Mouse (Mus musculus) leukemia stem cell, adult 10-12 weeks (primary cell): ENCODE data around the gene Tmem222. TPM values are rescaled to one million over a fixed set of nuclear protein-coding genes. Genes with fewer than 3 reads are reported as not detected.

Source experiments
- polyA plus RNA-seq: library from polyadenylated mRNA; stranded (reverse); fragments of >175 nt; gene quantifications from 2 replicates; pipeline ENCODE4 v1.2.3, GENCODE M21; 2012; ENCODE audit warnings: low replicate concordance

Gene Tmem222
- polyA plus RNA-seq, result 12.9 and 30.5 TPM in 2 replicates

GRCm38 (mm10) chr4:133277104-133278026 lies at the start of gene Tmem222:
TSS of gene Tmem222 (minus strand) at chr4:133277792.

GRCm38 (mm10) chr4:133262882-133263281 lies 14.7 kb downstream of the Tmem222 start, which contains the start of gene Sytl1:
TSS of gene Sytl1 (minus strand) at chr4:133263113.

DNA sequence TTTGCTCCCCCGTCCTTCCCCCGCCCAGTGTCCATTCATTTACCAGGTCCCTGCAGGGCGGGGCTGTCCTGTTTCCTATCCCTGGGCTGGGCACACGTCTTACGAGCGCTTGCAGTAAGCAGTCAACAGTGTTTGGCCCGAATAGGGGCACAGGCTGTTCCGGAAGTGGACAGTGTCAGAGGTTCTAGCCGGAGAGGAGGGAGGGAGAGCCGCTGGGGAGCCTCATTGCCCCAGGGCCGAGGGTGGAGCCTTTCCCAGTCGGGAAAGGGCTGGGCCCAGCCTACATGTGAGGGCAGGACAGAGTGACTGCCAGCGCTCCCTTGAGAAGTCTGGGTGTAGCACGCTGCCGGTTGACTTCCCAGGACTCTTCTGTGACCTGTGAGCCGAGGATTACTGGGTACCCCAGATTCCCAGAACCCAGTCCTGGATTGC lies 37.1 kb downstream of the Tmem222 start, which contains the start of gene Map3k6:
Gene Map3k6 (plus strand): TSS at position 329 of the 432 bp plus-strand sequence.

Other genes starting within 250 kb of the Tmem222 start
- gene Wasf2, start 147.3 kb downstream of the Tmem222 start, polyA plus RNA-seq, result 97.7 and 153 TPM in 2 replicates
- gene Cd164l2, start 65.7 kb downstream of the Tmem222 start, polyA plus RNA-seq, result 0.84 and 1.1 TPM in 2 replicates
- gene Gpr3, start 65.3 kb downstream of the Tmem222 start, polyA plus RNA-seq, result not detected in 2 replicates
- 79.7 and 100 TPM in 2 replicates for gene Map3k6, start 37.0 kb downstream of the Tmem222 start, polyA plus RNA-seq
- gene Sytl1, start 14.7 kb downstream of the Tmem222 start, polyA plus RNA-seq, result 4.2 and 10.6 TPM in 2 replicates
- gene Wdtc1, start 75.7 kb upstream of the Tmem222 start, polyA plus RNA-seq, result 117 and 160 TPM in 2 replicates
- gene Slc9a1, start 91.9 kb upstream of the Tmem222 start, polyA plus RNA-seq, result 70.0 and 77.3 TPM in 2 replicates
- 0.13 and 0.15 TPM in 2 replicates for gene Tent5b, start 202.3 kb upstream of the Tmem222 start, polyA plus RNA-seq
- 0.28 and 0.34 TPM in 2 replicates for gene Trnp1, start 220.8 kb upstream of the Tmem222 start, polyA plus RNA-seq
- 0.30 and 1.2 TPM in 2 replicates for gene Kdf1, start 241.2 kb upstream of the Tmem222 start, polyA plus RNA-seq